Mouse (Mus musculus) MEL (cell line): ENCODE measurements around the gene Rmdn2. TPM values are rescaled to one million over a fixed set of nuclear protein-coding genes. Genes with fewer than 3 reads are reported as not detected.
A peak's percentile ranks its signal among the peaks of the same experiment; 100 is the strongest.

Experiments
- DNase-seq: peaks from one replicate; pipeline ENCODE4 v3.0.0; 2011; ENCODE audit warnings: low read depth, low spot score
- H3K27ac ChIP-seq: 2 replicates; pipeline ENCODE4 v1.5.1; 2012; ENCODE audit warnings: low read depth, mild to moderate bottlenecking, control low read depth, low read length, moderate library complexity; ENCODE audit not compliant: control insufficient read depth
- H3K27me3 ChIP-seq, 2 experiments: fragments of 150-350 bp in 1 of 2; sonication (generic) in 1 of 2; 2 replicates each; pipeline ENCODE4 v1.6.1; 2012; ENCODE audit warnings: low read length in 2 of 2, mild to moderate bottlenecking in 2 of 2, improper control_type of control experiment in 1 of 2, moderate library complexity in 1 of 2; ENCODE audit not compliant: insufficient read depth in 2 of 2, control insufficient read depth in 1 of 2
- H3K36me3 ChIP-seq, 2 experiments: 2 replicates each; pipeline ENCODE4 v1.6.1; 2012 to 2014; ENCODE audit warnings: low read length in 2 of 2, improper control_type of control experiment in 1 of 2, inconsistent platforms in 1 of 2, mild to moderate bottlenecking in 1 of 2; ENCODE audit not compliant: insufficient read depth in 2 of 2, control insufficient read depth in 1 of 2
- H3K4me1 ChIP-seq, 2 experiments: fragments of 150-350 bp in 1 of 2; sonication (generic) in 1 of 2; 2 replicates each; pipeline ENCODE4 v1.6.1; 2012; ENCODE audit warnings: low read length in 2 of 2, improper control_type of control experiment in 1 of 2, mild to moderate bottlenecking in 1 of 2; ENCODE audit not compliant: insufficient read depth in 2 of 2, control insufficient read depth in 1 of 2
- H3K4me3 ChIP-seq, 2 experiments: fragments of 150-350 bp in 1 of 2; sonication (generic) in 1 of 2; 2 replicates each; pipeline ENCODE4 v1.5.1; 2012; ENCODE audit warnings: low read depth in 2 of 2, low read length in 2 of 2, mild to moderate bottlenecking in 2 of 2, moderate library complexity in 2 of 2, control low read depth in 1 of 2, improper control_type of control experiment in 1 of 2; ENCODE audit not compliant: control insufficient read depth in 1 of 2, insufficient read depth in 1 of 2
- H3K79me2 ChIP-seq: 2 replicates; pipeline ENCODE4 v1.6.1; 2012; ENCODE audit warnings: mild to moderate bottlenecking, low read length, moderate library complexity; ENCODE audit not compliant: control insufficient read depth, poor library complexity, insufficient read depth
- H3K9ac ChIP-seq: 2 replicates; pipeline ENCODE4 v1.6.1; 2012; ENCODE audit warnings: low read depth, mild to moderate bottlenecking, control low read depth, low read length, moderate library complexity; ENCODE audit not compliant: control insufficient read depth, poor library complexity, severe bottlenecking
- H3K9me3 ChIP-seq: fragments of 150-350 bp; sonication (generic); replicated peaks from 2 replicates; pipeline ENCODE4 v1.6.1; 2012; ENCODE audit warnings: mild to moderate bottlenecking, low read length, improper control_type of control experiment, moderate library complexity; ENCODE audit not compliant: insufficient read depth
- BHLHE40 ChIP-seq: IDR thresholded peaks from 2 replicates; pipeline ENCODE4 v1.6.1; 2012; ENCODE audit warnings: low read depth, mild to moderate bottlenecking, inconsistent platforms, low read length, improper control_type of control experiment, borderline replicate concordance
- CHD1 ChIP-seq: IDR thresholded peaks from 2 replicates; pipeline ENCODE4 v1.6.1; 2012; ENCODE audit warnings: low read depth, mild to moderate bottlenecking, inconsistent platforms, low read length, improper control_type of control experiment
- E2F4 ChIP-seq: IDR thresholded peaks from 2 replicates; pipeline ENCODE4 v1.6.1; 2011; ENCODE audit warnings: low read depth, low read length, improper control_type of control experiment, borderline replicate concordance
- ELF1 ChIP-seq: IDR thresholded peaks from 2 replicates; pipeline ENCODE4 v1.6.1; 2014; ENCODE audit warnings: low read depth, mild to moderate bottlenecking, inconsistent platforms, low read length, improper control_type of control experiment, moderate library complexity
- ETS1 ChIP-seq: IDR thresholded peaks from 2 replicates; pipeline ENCODE4 v1.6.1; 2012; ENCODE audit warnings: low read depth, mild to moderate bottlenecking, inconsistent platforms, low read length, improper control_type of control experiment, moderate library complexity
- GATA1 ChIP-seq: IDR thresholded peaks from 2 replicates; pipeline ENCODE4 v1.6.1; 2011; ENCODE audit warnings: low read depth, low read length, improper control_type of control experiment
- JUND ChIP-seq: IDR thresholded peaks from 2 replicates; pipeline ENCODE4 v1.6.1; 2011; ENCODE audit warnings: low read depth, mild to moderate bottlenecking, improper control_type of control experiment, low read length
- KAT2A ChIP-seq: conservative IDR thresholded peaks from 2 replicates; pipeline ENCODE4 v1.6.1; 2012; ENCODE audit warnings: low read depth, low read length, improper control_type of control experiment, inconsistent platforms
- MAFK ChIP-seq: IDR thresholded peaks from 2 replicates; pipeline ENCODE4 v1.6.1; 2011; ENCODE audit warnings: low read depth, mild to moderate bottlenecking, low read length, improper control_type of control experiment, borderline replicate concordance
- MAZ ChIP-seq: IDR thresholded peaks from 2 replicates; pipeline ENCODE4 v1.6.1; 2012; ENCODE audit warnings: low read depth, mild to moderate bottlenecking, inconsistent platforms, low read length, improper control_type of control experiment
- MYC ChIP-seq: IDR thresholded peaks from 2 replicates; pipeline ENCODE4 v1.6.1; 2011; ENCODE audit warnings: low read depth, mild to moderate bottlenecking, low read length, improper control_type of control experiment, moderate library complexity
- NRF1 ChIP-seq: IDR thresholded peaks from 2 replicates; pipeline ENCODE4 v1.6.1; 2014; ENCODE audit warnings: low read depth, mild to moderate bottlenecking, inconsistent platforms, low read length, improper control_type of control experiment, moderate library complexity; ENCODE audit not compliant: poor library complexity, insufficient read depth, severe bottlenecking
- POLR2AphosphoS2 ChIP-seq: IDR thresholded peaks from 2 replicates; pipeline ENCODE4 v1.6.1; 2011; ENCODE audit warnings: low read length, improper control_type of control experiment
- RAD21 ChIP-seq: IDR thresholded peaks from 2 replicates; pipeline ENCODE4 v1.6.1; 2011; ENCODE audit warnings: mild to moderate bottlenecking, low read depth, low read length, improper control_type of control experiment
- SIN3A ChIP-seq: IDR thresholded peaks from 2 replicates; pipeline ENCODE4 v1.6.1; 2012; ENCODE audit warnings: low read length, improper control_type of control experiment, inconsistent platforms
- SMC3 ChIP-seq: IDR thresholded peaks from 2 replicates; pipeline ENCODE4 v1.6.1; 2011; ENCODE audit warnings: low read depth, low read length, improper control_type of control experiment
- TBP ChIP-seq: IDR thresholded peaks from 2 replicates; pipeline ENCODE4 v1.8.0; 2011; ENCODE audit warnings: low read depth, low read length, improper control_type of control experiment
- UBTF ChIP-seq: IDR thresholded peaks from 2 replicates; pipeline ENCODE4 v1.6.1; 2012; ENCODE audit warnings: low read depth, mild to moderate bottlenecking, inconsistent platforms, low read length, improper control_type of control experiment, moderate library complexity, borderline replicate concordance; ENCODE audit not compliant: insufficient read depth
- USF1 ChIP-seq: IDR thresholded peaks from 2 replicates; pipeline ENCODE4 v1.6.1; 2014; ENCODE audit warnings: low read depth, mild to moderate bottlenecking, inconsistent platforms, low read length, improper control_type of control experiment, moderate library complexity
- ZC3H11A ChIP-seq: IDR thresholded peaks from 2 replicates; pipeline ENCODE4 v1.6.1; 2012; ENCODE audit warnings: low read depth, mild to moderate bottlenecking, inconsistent platforms, low read length, improper control_type of control experiment
- ZMIZ1 ChIP-seq: IDR thresholded peaks from 2 replicates; pipeline ENCODE4 v1.6.1; 2012; ENCODE audit warnings: low read depth, mild to moderate bottlenecking, inconsistent platforms, low read length, improper control_type of control experiment, moderate library complexity
- polyA plus RNA-seq, 2 experiments: library from polyadenylated mRNA; stranded (reverse) in 1 of 2; unstranded in 1 of 2; fragments of >175 nt in 1 of 2; fragments of >200 nt in 1 of 2; gene quantifications; 2 replicates each; pipeline versions ENCODE4 v1.2.1 to v1.2.4; 2012; ENCODE audit warnings: low replicate concordance in 2 of 2, low read depth in 1 of 2; ENCODE audit not compliant: insufficient read length in 2 of 2, insufficient read depth in 1 of 2, missing spikeins in 1 of 2
- total RNA-seq: library from RNA; depleted of rRNA; stranded (reverse); fragments of 300-350 nt; gene quantifications from 2 replicates; pipeline ENCODE4 v1.2.3, GENCODE M21; 2012

Gene Rmdn2
- total and polyA plus RNA-seq, 3 experiments = not detected

DNA sequence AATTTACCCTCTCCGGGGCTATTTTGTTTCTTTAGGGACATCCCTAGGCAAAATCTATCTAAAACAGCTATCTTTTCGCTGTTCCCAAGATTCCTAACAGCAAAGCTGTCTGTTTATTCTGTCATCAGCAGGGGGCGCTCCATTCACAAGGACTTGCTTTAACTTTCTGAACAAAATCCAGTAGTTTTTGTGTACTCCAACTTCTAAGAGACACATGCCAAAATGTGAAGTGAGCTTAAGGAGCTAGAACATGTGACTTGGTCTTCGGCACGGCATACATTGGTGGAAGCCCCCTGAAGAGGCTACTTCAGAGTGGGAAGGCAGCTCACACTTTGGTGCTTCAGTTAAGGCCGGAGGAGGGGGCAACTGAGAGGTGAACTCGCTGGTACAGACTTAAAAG, 49.7 kb downstream of the Rmdn2 start (continued):
- TF ChIP-seq UBTF = no peak
- peak; percentile 53 for TF ChIP-seq ZC3H11A
- no peak for TF ChIP-seq TBP
- no peak for TF ChIP-seq MAFK
- no peak for TF ChIP-seq SIN3A
- TF ChIP-seq MYC = no peak
- TF ChIP-seq BHLHE40 = peak; percentile 57; the same call in 1 of the 2 replicates
- no peak for TF ChIP-seq USF1
- TF ChIP-seq GATA1 = no peak
- no peak for TF ChIP-seq ETS1
- TF ChIP-seq JUND = no peak
- TF ChIP-seq POLR2AphosphoS2 = no peak
- no peak for TF ChIP-seq NRF1
- TF ChIP-seq CHD1 = no peak
- no peak for TF ChIP-seq E2F4
- peak; percentile 82 for TF ChIP-seq SMC3
- no peak for TF ChIP-seq ELF1
- no peak for TF ChIP-seq MAZ
- no peak for TF ChIP-seq KAT2A
- no peak for TF ChIP-seq ZMIZ1
- peak; percentile 73 for TF ChIP-seq RAD21
- TF ChIP-seq, all 39 proteins: peak for 7

DNA sequence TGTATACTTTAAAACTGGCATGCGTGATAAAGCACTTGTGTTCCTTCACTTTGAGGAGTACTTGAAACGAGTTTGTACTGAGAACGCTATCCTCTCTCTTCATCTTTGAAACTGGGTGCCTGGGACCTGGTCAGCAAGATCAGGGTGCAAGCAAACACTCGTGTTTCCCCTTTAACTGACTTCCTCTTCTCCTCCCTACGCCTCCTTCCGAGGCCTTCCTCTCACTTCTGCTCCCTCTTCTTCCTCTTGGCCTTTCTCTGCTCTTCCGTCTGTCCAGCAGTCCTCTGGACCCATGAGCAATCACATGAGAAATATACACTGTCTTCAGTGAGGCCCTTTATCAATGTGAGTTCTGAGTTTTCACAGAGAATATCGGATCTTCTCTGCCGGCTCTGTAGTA, 50.2 kb downstream of the Rmdn2 start:
- TF ChIP-seq MAZ (no peak), JUND (no peak)
- no peak overlapping the region for H3K27ac ChIP-seq
- no peaks in the 10 kb centered on the region for H3K36me3 ChIP-seq
- peak overlapping the region in 1 of 2 experiments; percentile 5; a peak in 2 of 4 replicates for H3K4me3 ChIP-seq
- no peak overlapping the region for H3K9ac ChIP-seq
- no peaks in the 10 kb centered on the region for H3K9me3 ChIP-seq
- no peaks in the 10 kb centered on the region for H3K79me2 ChIP-seq
- no peaks in the 10 kb centered on the region for H3K4me1 ChIP-seq
- DNase-seq = peak; percentile 32
- peaks cover 2 to 5% of the 10 kb centered on the region in 2 experiments; a peak in 3 of 4 replicates for H3K27me3 ChIP-seq
